Mouse (Mus musculus) CD4-positive, CD25-positive, alpha-beta regulatory T cell, adult 4 months (primary cell): Measurements from ENCODE around the gene Mthfs. TPM values are rescaled to one million over a fixed set of nuclear protein-coding genes. Genes with fewer than 3 reads are reported as not detected.

Experiments used
- ATAC-seq: one replicate; pipeline ENCODE4 v1.8.0; 2017
- polyA plus RNA-seq, 2 experiments: library from polyadenylated mRNA; unstranded; fragments of 100-300 nt; shearing (Covaris generic); gene quantifications; one replicate each; pipeline ENCODE4 v1.2.1; 2017

Gene Mthfs
- polyA plus RNA-seq, 2 experiments from 2014 or later: 97.1 to 120 TPM

DNA sequence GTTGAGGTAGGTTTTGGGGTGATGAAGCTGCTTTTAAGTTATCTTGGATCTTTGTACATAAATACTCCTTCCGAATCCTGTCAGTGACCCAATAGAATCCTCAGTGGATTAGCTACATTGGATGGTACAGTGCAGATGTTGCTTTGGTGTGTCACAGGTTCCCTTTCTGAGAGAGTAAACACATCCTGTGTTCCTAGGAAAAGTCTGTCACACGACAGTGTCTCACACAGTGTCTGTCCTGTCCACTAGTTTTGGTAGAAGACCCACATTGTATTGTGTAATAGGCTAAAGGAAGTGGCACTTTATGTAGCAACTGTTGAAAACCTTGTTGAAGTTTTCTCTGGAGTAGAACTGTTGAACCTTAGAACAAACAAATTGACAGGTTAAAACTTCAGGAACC, 42.9 kb downstream of the Mthfs start:
- ATAC-seq: no peak

- ATAC-seq: no peak
Observed at GRCm38 (mm10) chr9:89256556-89257335, 46.3 kb downstream of the Mthfs start.

- ATAC-seq: no peak
Observed at GRCm38 (mm10) chr9:89263968-89264367, 53.5 kb downstream of the Mthfs start.

DNA sequence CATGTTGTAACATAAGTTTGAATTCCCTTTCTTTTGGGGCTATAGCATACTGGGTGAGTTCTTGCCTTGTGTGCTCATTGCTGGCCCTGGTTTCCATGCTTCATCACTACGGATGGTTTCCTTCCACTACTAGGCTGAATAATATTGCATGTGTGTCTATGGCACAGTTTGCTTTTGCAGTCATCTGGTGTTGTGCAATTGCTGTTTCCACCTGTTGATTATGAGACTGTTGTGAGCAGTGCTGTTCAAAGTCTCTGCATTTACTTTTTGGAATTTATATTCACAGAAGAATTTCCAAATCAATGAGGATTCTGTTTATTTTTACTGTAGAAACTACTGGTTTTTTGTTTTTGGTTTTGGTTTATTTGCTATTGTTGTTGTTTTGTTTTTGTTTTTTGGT, 54.1 kb downstream of the Mthfs start:
- ATAC-seq: no peak

GRCm38 (mm10) chr9:89267093-89267492, 56.6 kb downstream of the Mthfs start:
- ATAC-seq: no peak

DNA sequence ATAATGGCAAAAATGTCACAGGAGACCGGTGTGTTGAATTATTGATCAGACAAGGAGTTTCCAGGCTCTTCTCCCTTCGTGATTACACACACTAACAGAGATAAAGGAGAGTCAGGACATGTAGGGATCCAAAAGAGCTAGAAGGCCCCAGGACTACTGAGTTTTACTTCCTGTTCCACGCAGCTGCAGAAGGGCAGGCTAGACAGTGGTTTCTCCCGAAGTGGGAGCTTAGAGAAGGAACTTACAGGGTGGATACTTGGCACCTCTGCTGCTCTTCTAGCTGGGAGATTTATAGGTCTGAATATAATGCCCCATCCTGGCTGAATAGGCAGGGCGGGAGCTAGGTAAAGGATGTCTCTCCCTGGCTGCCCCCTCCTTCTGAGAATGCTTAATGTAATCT, 57.1 kb downstream of the Mthfs start:
- no peak for ATAC-seq

GRCm38 (mm10) chr9:89270376-89270775, 59.9 kb downstream of the Mthfs start:
- no peak for ATAC-seq

GRCm38 (mm10) chr9:89273766-89274165, 63.3 kb downstream of the Mthfs start:
- no peak for ATAC-seq

DNA sequence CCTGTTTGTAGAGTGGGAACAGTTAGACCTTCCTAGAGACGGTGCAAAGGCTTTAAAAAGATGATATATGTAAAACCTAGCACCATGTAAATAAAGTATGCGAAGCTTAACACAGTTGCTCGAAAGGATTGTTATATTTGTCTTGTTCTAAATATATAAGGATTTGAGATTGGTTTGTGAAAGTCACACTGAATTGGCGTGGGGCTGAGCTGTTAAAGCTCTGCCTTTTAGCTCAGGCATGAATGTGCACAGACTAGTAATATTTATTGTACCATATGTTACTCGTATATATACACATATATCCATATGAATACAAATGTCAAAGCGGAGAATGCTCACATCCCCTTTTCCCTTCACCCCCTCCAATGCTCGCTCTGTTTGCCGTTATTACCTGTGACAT, 67.7 kb downstream of the Mthfs start:
- ATAC-seq: no peak

DNA sequence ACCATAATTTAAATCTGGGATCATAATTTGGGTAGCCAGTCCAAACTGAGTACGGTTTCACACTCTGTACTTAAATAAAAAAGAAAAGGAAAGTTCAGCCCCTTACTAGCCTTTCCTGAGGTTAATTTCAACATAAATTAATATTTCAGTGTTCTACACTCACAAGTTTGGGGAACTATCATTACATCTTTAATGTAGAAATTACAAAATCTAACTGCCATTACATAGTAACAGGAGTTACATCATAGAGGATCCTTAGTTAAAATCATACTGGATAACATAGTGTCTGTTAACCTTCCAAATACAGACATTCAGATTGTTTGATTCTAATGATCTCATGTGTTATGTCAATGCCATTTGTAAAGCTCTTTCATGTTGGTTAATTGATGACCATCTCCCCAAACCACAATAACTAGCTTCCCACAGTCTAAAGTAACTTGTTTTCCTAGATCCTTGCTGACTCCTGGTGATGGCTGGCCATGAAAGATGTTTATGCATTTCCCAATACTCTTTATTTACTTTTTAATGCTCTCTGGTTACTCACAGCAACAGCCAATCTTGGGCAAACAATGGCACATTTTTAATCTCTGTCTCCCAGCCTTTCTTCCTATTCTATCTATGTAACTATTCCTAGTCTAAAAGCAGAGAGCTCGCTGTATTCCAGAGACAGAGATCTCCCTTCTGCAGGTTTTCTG, 72.0 kb downstream of the Mthfs start:
- ATAC-seq: no peak

- no peak for ATAC-seq
Observed at GRCm38 (mm10) chr9:89288037-89288436, 77.6 kb downstream of the Mthfs start.

DNA sequence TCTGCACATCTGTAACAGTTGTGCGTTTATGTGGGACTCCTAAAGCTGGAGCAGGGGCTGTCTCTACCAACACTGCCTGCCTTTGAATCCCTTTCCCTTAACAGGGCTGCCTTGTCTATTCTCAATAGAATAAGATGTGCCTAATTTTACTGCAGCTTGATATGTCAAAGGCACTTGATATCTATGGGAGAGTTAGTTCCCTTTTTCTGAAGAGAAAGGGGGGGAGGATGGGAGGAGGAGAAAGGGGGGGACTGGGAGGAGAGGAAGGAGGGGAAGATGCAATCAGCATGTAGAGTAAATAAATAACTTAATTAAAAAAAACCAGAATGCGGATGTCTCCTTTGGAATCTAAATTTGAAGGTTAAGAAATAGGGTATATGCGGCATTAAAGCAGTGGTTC, 82.9 kb downstream of the Mthfs start:
- no peak for ATAC-seq

- no peak for ATAC-seq
Observed at GRCm38 (mm10) chr9:89294121-89294520, 83.6 kb downstream of the Mthfs start.

- ATAC-seq: no peak
Observed at GRCm38 (mm10) chr9:89305637-89306036, 95.2 kb downstream of the Mthfs start.

DNA sequence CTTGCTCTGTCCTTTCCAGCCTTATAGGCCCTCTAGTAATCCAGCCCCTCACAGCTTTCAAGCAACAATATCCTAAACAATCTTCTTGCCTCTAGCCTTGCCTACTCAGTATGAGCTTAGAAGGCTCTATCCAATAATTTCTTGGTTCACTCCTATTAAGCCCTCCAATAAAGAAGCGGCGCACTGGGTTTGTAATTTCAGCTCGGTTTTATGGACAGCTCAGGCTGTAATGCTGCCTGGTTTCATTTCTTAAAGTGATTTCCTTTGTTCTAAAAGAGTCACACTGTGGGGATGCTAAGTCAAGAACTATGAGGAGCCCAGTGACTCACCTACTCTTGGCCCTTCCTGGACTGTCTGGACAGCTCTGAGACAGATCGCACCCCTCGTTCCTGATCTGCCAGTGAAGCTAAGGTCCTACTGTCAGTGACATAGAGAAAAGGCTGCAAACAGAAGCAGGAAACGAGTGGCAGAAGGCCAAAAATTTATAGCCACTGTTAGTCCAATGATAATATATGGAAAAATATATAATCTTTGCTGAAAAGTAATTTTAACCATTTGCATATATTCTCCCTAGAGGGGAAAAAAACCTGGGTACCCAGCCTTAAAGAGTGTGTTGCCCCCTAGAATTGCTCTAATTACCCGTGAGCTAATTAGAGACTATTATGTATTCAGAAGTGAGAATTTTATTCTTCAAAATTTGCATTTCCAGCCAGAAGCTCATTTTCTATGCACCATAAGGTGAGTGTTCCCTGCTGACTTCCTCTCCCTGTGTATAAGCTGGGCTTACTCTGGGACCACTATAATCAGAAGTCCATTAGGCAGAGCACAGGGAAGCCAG, 98.1 kb downstream of the Mthfs start:
- no peak for ATAC-seq

- ATAC-seq: no peak
Observed at GRCm38 (mm10) chr9:89309195-89309535, 98.7 kb downstream of the Mthfs start.

GRCm38 (mm10) chr9:89311649-89312048, 101.2 kb downstream of the Mthfs start:
- ATAC-seq: no peak

GRCm38 (mm10) chr9:89373731-89374130, 163.3 kb downstream of the Mthfs start:
- ATAC-seq: no peak

DNA sequence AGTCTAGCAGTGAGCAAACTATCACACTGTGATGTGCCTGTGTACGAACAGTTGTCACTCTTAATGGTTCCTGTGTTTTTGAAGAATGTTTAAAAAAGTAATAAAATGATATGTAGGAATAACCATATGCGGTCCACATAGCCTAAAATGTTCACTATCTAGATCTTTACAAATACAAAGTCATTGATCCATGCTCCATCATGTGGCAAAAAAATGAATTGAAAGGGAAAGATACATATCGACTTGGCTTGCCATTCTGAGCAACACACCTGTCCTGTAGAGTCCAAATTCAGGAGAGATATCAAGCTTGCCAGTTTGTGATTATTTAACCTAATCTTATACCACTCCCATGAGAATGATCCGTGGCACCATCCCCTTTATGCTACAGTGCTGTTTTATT, 164.2 kb downstream of the Mthfs start:
- ATAC-seq: no peak

DNA sequence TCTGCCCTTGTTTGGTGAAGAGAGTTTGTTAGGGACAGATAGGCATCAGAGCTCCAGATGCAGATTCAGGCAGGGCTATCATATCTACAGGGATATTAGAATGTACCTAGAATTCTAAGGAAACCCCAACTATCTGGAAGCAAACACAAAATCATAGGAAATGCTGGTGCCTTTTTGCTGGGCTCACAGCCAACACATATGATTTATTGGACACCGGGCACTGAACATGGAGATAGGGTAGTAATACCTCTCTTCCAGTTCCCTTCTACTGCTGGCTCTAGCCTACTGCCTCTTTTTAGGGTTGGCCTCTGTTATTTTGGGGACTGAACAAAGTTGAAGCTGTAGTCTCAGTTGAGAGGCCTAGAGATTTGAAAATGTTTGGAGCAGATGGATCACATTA, 192.6 kb downstream of the Mthfs start:
- no peak for ATAC-seq
